Mouse (Mus musculus): Measurements from ENCODE around the gene Plcb1. TPM values are rescaled to one million over a fixed set of nuclear protein-coding genes. Genes with fewer than 3 reads are reported as not detected.

The Plcb1 gene
- polyA plus RNA-seq, 1 experiment from 2014 or later, result 12.1 TPM

DNA sequence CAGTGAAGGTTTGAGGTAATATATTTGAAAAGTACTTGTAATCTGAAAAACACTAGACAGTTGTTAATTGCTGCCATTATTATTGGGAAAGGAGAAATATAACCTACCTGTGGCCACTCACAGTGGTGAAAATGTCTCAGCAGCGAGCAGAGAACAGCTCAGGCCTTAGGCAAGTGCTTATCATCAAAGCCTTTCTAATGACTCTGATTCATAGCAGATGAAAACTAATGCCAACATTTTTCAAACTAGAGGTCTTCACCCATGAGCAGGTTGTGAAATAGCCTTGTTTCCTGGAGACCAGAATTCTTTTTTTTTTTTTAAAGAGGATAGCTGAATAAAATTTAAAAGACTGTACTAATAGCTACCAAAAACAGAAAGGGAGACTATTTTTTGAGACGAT, 105.3 kb downstream of the Plcb1 start:
- 46% methylated on average over 2 of the region's 2 CpGs for WGBS
- H3K4me1 ChIP-seq, result no peaks in the 10 kb centered on the region
- H3K4me2 ChIP-seq, result no peak overlapping the region
- no peak overlapping the region for H3K27ac ChIP-seq
- H3K4me3 ChIP-seq, result no peak overlapping the region
- no peak for ATAC-seq (ENCODE audit: insufficient number of reproducible peaks, low FRiP score, low TSS enrichment, low read depth)
- no peaks in the 10 kb centered on the region for H3K27me3 ChIP-seq
- no peaks in the 10 kb centered on the region for H3K36me3 ChIP-seq
- no peak overlapping the region for H3K9ac ChIP-seq
- H3K9me3 ChIP-seq, result no peaks in the 10 kb centered on the region

DNA sequence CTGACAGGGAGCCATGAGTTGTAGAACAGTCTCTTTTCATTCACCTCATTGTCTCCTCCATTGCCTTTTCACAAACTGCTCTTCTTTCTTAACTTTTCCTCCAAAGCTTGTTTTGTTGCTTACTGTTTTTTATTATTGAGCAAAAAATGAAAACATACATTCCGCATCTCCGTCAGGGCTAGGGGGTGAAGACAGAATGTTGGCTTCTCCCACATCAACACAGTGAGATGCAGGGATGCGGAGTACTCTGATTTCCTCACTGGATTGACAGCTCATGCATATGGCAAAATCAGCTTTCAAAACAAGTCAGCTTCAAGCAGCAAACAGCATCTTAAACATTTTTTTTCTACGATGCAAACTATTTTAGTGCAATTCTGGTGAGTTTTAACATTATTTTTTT, 108.9 kb downstream of the Plcb1 start:
- no peak for ATAC-seq (ENCODE audit: insufficient number of reproducible peaks, low FRiP score, low TSS enrichment, low read depth)
- Histone ChIP-seq H3K36me3 (no peaks in the 10 kb centered on the region), H3K27me3 (no peaks in the 10 kb centered on the region), H3K4me1 (no peaks in the 10 kb centered on the region), H3K4me3 (no peak overlapping the region), H3K27ac (no peak overlapping the region), H3K9me3 (no peaks in the 10 kb centered on the region), H3K4me2 (no peak overlapping the region), H3K9ac (no peak overlapping the region)
- WGBS, result 88% methylated on average over 4 of the region's 4 CpGs

GRCm38 (mm10) chr2:134896196-134896595, 110.3 kb downstream of the Plcb1 start:
- Histone ChIP-seq H3K4me1 (no peaks in the 10 kb centered on the region), H3K9ac (no peak overlapping the region), H3K9me3 (no peaks in the 10 kb centered on the region), H3K36me3 (no peaks in the 10 kb centered on the region), H3K4me2 (no peak overlapping the region), H3K27me3 (no peaks in the 10 kb centered on the region), H3K27ac (no peak overlapping the region), H3K4me3 (no peak overlapping the region)
- WGBS, result 56% methylated on average over 3 of the region's 3 CpGs
- no peak for ATAC-seq (ENCODE audit: insufficient number of reproducible peaks, low FRiP score, low TSS enrichment, low read depth)

DNA sequence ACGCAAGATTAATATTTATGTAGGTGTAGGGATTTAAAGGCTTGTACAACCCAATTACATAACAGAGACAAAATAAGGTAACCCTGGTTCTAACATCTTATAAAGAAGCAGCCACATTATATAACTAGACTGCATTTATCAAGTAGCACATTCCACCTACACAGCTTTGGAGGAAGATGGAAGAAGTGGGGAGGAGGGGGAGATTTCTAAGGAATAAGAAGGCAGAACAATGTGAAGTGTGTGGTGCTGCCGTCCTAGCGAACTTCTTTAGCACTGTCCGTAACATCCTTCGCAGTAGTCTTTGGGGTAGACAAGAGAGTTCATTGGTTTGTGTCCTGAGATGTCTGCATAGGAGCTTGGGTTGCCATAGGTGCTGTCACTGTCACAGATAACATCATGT, 111.2 kb downstream of the Plcb1 start:
- no peaks in the 10 kb centered on the region for H3K9me3 ChIP-seq
- H3K27me3 ChIP-seq, result no peaks in the 10 kb centered on the region
- WGBS, result 92% methylated on average over 5 of the region's 5 CpGs

GRCm38 (mm10) chr2:134901521-134901920, 115.7 kb downstream of the Plcb1 start:
- Histone ChIP-seq H3K4me2 (no peak overlapping the region), H3K9ac (no peak overlapping the region), H3K9me3 (no peaks in the 10 kb centered on the region), H3K27ac (no peak overlapping the region), H3K36me3 (no peaks in the 10 kb centered on the region), H3K27me3 (no peaks in the 10 kb centered on the region), H3K4me1 (no peaks in the 10 kb centered on the region), H3K4me3 (no peak overlapping the region)
- ATAC-seq (ENCODE audit: insufficient number of reproducible peaks, low FRiP score, low TSS enrichment, low read depth), result no peak
- WGBS, result 89% methylated on average over 2 of the region's 2 CpGs

More for the DNA sequence above, 111.2 kb downstream of the Plcb1 start:
- Histone ChIP-seq H3K36me3 (no peaks in the 10 kb centered on the region), H3K4me2 (no peak overlapping the region), H3K4me3 (no peak overlapping the region), H3K4me1 (no peaks in the 10 kb centered on the region), H3K9ac (no peak overlapping the region), H3K27ac (no peak overlapping the region)
- no peak for ATAC-seq (ENCODE audit: insufficient number of reproducible peaks, low FRiP score, low TSS enrichment, low read depth)

GRCm38 (mm10) chr2:134910882-134911281, 125.0 kb downstream of the Plcb1 start:
- Histone ChIP-seq H3K9ac (no peak overlapping the region), H3K4me2 (no peak overlapping the region), H3K4me3 (no peak overlapping the region), H3K9me3 (no peaks in the 10 kb centered on the region), H3K36me3 (no peaks in the 10 kb centered on the region), H3K4me1 (no peaks in the 10 kb centered on the region), H3K27ac (no peak overlapping the region), H3K27me3 (no peaks in the 10 kb centered on the region)
- ATAC-seq (ENCODE audit: insufficient number of reproducible peaks, low FRiP score, low TSS enrichment, low read depth), result no peak
- 13% methylated on average over 1 of the region's 1 CpGs for WGBS

GRCm38 (mm10) chr2:134911360-134911759, 125.5 kb downstream of the Plcb1 start:
- Histone ChIP-seq H3K4me3 (no peak overlapping the region), H3K9me3 (no peaks in the 10 kb centered on the region), H3K36me3 (no peaks in the 10 kb centered on the region), H3K4me1 (no peaks in the 10 kb centered on the region), H3K27ac (no peak overlapping the region), H3K27me3 (no peaks in the 10 kb centered on the region), H3K9ac (no peak overlapping the region), H3K4me2 (no peak overlapping the region)
- no peak for ATAC-seq (ENCODE audit: insufficient number of reproducible peaks, low FRiP score, low TSS enrichment, low read depth)
- WGBS, result 77% methylated on average over 6 of the region's 6 CpGs

DNA sequence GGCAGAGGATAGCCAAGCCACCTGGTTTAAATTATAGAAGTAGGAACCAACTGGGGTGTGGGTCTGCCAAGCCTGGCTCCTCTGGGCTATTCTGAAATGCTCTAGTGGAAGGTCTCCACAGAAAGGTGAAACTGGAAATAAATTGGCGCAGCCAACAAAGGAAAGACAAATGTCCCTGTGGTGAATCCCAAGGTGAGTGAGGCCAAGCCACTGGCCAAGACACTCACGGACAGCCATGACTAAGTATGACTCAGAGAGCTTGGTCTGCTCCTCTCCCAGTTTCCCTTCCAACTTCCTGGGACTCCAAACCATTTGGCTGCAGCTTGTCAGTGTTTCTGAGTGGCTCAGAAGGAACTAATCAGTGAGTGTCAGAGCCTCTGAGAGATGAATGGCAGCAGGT, 126.7 kb downstream of the Plcb1 start:
- Histone ChIP-seq H3K4me2 (no peak overlapping the region), H3K4me3 (no peak overlapping the region), H3K9me3 (no peaks in the 10 kb centered on the region), H3K36me3 (no peaks in the 10 kb centered on the region), H3K9ac (no peak overlapping the region), H3K4me1 (no peaks in the 10 kb centered on the region), H3K27ac (no peak overlapping the region), H3K27me3 (no peaks in the 10 kb centered on the region)
- 52% methylated on average over 2 of the region's 2 CpGs for WGBS
- no peak for ATAC-seq (ENCODE audit: insufficient number of reproducible peaks, low FRiP score, low TSS enrichment, low read depth)

- H3K36me3 ChIP-seq, result no peaks in the 10 kb centered on the region
- WGBS, result 82% methylated on average over 3 of the region's 3 CpGs
- H3K4me2 ChIP-seq, result no peak overlapping the region
- H3K9ac ChIP-seq, result no peak overlapping the region
- H3K9me3 ChIP-seq, result no peaks in the 10 kb centered on the region
- no peak for ATAC-seq (ENCODE audit: insufficient number of reproducible peaks, low FRiP score, low TSS enrichment, low read depth)
- H3K4me3 ChIP-seq, result no peak overlapping the region
- H3K4me1 ChIP-seq, result no peaks in the 10 kb centered on the region
- H3K27ac ChIP-seq, result no peak overlapping the region
- no peaks in the 10 kb centered on the region for H3K27me3 ChIP-seq
Measured at GRCm38 (mm10) chr2:134913542-134913941, 127.7 kb downstream of the Plcb1 start.

GRCm38 (mm10) chr2:134914091-134914550, 128.3 kb downstream of the Plcb1 start:
- WGBS, result 76% methylated on average over 2 of the region's 2 CpGs
- H3K4me3 ChIP-seq, result no peak overlapping the region
- no peak for ATAC-seq (ENCODE audit: insufficient number of reproducible peaks, low FRiP score, low TSS enrichment, low read depth)
- H3K4me2 ChIP-seq, result no peak overlapping the region
- H3K9me3 ChIP-seq, result no peaks in the 10 kb centered on the region
- H3K9ac ChIP-seq, result no peak overlapping the region
- H3K27me3 ChIP-seq, result no peaks in the 10 kb centered on the region
- no peaks in the 10 kb centered on the region for H3K36me3 ChIP-seq
- H3K4me1 ChIP-seq, result no peaks in the 10 kb centered on the region
- no peak overlapping the region for H3K27ac ChIP-seq

GRCm38 (mm10) chr2:134915035-134915434, 129.2 kb downstream of the Plcb1 start:
- no peaks in the 10 kb centered on the region for H3K4me1 ChIP-seq
- no peak overlapping the region for H3K27ac ChIP-seq
- ATAC-seq (ENCODE audit: insufficient number of reproducible peaks, low FRiP score, low TSS enrichment, low read depth), result no peak
- no peaks in the 10 kb centered on the region for H3K36me3 ChIP-seq
- no peak overlapping the region for H3K9ac ChIP-seq
- H3K4me2 ChIP-seq, result no peak overlapping the region
- no peaks in the 10 kb centered on the region for H3K9me3 ChIP-seq
- no peaks in the 10 kb centered on the region for H3K27me3 ChIP-seq
- 85% methylated on average over 3 of the region's 3 CpGs for WGBS
- H3K4me3 ChIP-seq, result no peak overlapping the region

DNA sequence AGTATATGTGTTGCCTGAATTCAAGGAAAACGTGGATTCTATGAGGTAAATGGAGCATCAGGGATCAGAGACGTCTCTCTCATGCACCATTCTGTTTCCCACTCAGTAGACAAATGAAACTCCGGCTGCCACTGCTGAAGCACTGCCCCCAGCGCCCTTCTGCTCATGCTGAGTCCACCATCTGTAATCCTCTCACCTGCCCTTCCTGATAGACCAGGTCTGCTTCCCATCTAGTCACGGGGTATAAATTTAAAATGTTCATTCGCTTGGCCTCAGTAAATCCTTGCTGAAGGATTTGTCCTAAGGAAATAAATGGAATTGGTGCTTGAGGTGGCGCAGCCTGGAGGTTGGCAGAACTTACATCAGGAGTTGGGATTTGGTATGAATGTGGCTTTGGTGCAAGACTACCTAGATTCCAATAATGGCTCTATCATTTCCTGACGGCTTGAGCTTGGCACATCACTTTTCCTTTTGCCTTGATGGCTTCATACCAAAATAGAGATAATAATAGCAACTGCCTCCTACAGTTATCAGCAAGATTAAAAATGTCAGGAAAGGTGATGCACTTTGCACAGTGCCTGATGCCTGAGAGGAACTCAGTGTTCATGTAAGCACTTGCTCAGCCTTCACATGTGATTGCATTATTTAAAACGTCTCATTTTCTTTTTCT, 134.9 kb downstream of the Plcb1 start:
- Histone ChIP-seq H3K36me3 (no peaks in the 10 kb centered on the region), H3K4me1 (no peaks in the 10 kb centered on the region), H3K4me2 (no peak overlapping the region), H3K9me3 (no peaks in the 10 kb centered on the region), H3K27me3 (no peaks in the 10 kb centered on the region), H3K4me3 (no peak overlapping the region), H3K9ac (no peak overlapping the region), H3K27ac (no peak overlapping the region)
- 80% methylated on average over 9 of the region's 9 CpGs for WGBS
- no peak for ATAC-seq (ENCODE audit: insufficient number of reproducible peaks, low FRiP score, low TSS enrichment, low read depth)

Measured in limb, embryonic 15.5 days (tissue).